Mouse (Mus musculus): Measurements from ENCODE around the gene Trmt61a. TPM values are rescaled to one million over a fixed set of nuclear protein-coding genes. Genes with fewer than 3 reads are reported as not detected.
A peak's percentile ranks its signal among the peaks of the same experiment; 100 is the strongest.

Trmt61a gene
- polyA plus RNA-seq, 1 experiment from 2014 or later = 7.8 TPM

- H3K27me3 ChIP-seq (ENCODE audit: control insufficient read depth, insufficient read depth, low read length) = no peaks in the 10 kb centered on the region
- no peak overlapping the region for H3K4me2 ChIP-seq (replicated peaks; ENCODE audit: low read depth, low read length)
- H3K9ac ChIP-seq (replicated peaks; ENCODE audit: low read depth, low read length) = no peak overlapping the region
- peaks cover 7% of the 10 kb centered on the region; the same call in 1 of the 2 replicates for H3K4me1 ChIP-seq (ENCODE audit: control insufficient read depth, insufficient read depth, low read length)
- H3K27ac ChIP-seq (ENCODE audit: low read length) = no peak overlapping the region
- no peak for ATAC-seq (ENCODE audit: insufficient number of reproducible peaks, insufficient read depth, low FRiP score, low read depth)
- H3K9me3 ChIP-seq (ENCODE audit: control insufficient read depth, low read depth, low read length) = no peaks in the 10 kb centered on the region
- 90% methylated on average over 4 of the region's 4 CpGs for WGBS
- no peak overlapping the region for H3K4me3 ChIP-seq (ENCODE audit: low read depth, low read length)
- peaks cover 5% of the 10 kb centered on the region for H3K36me3 ChIP-seq (ENCODE audit: control insufficient read depth, insufficient read depth, low read length)
Measured at GRCm38 (mm10) chr12:111686390-111686789, 8.5 kb downstream of the Trmt61a start.

DNA sequence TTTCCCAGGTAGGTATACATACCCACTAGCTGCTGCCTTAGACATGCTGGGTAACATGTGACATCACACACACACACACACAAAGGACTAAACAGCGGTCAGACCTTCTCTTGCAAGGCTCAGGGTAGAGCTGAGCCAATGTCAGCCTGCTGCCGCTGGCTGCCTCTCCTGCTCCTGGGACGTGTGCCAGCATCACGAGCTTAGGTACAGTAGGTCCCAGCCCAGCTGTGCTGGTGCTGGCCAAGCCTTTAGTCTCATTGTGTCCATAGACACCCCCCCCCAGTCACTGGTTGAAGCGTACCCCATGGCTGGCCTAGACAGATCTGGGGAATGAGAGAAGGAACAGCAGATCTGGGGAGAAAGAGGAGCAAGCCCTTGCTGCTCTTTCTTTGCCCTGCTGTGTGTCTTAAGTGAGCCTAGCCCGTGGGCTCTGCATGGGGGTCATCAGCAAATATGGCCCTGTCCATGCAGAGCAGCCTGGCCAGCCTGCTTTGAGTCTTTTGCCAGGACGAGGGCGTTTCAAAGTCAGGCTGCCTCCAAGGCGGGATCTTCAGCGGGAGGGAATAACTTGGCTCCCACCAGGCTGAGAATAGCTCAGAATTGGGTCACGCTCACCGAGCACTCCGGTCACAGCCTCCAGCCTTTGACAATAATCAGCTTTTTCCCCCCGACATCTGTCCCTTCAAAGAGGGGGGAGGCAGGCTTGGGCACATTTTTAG lies 9.6 kb downstream of the Trmt61a start:
- H3K9ac ChIP-seq (replicated peaks; ENCODE audit: low read depth, low read length) = no peak overlapping the region
- peaks cover 5% of the 10 kb centered on the region for H3K36me3 ChIP-seq (ENCODE audit: control insufficient read depth, insufficient read depth, low read length)
- no peaks in the 10 kb centered on the region for H3K9me3 ChIP-seq (ENCODE audit: control insufficient read depth, low read depth, low read length)
- ATAC-seq (ENCODE audit: insufficient number of reproducible peaks, insufficient read depth, low FRiP score, low read depth) = no peak
- H3K4me3 ChIP-seq (ENCODE audit: low read depth, low read length) = no peak overlapping the region
- no peak overlapping the region for H3K4me2 ChIP-seq (replicated peaks; ENCODE audit: low read depth, low read length)
- H3K27me3 ChIP-seq (ENCODE audit: control insufficient read depth, insufficient read depth, low read length) = no peaks in the 10 kb centered on the region
- peaks cover 9% of the 10 kb centered on the region; the same call in 1 of the 2 replicates for H3K4me1 ChIP-seq (ENCODE audit: control insufficient read depth, insufficient read depth, low read length)
- peak overlapping the region; percentile 53; the same call in 1 of the 2 replicates for H3K27ac ChIP-seq (ENCODE audit: low read length)
- 36% methylated on average over 14 of the region's 14 CpGs for WGBS

- ATAC-seq (ENCODE audit: insufficient number of reproducible peaks, insufficient read depth, low FRiP score, low read depth) = no peak
- WGBS = 16% methylated on average over 2 of the region's 2 CpGs
- H3K27me3 ChIP-seq (ENCODE audit: control insufficient read depth, insufficient read depth, low read length) = no peaks in the 10 kb centered on the region
- no peak overlapping the region for H3K4me2 ChIP-seq (replicated peaks; ENCODE audit: low read depth, low read length)
- peaks cover 5% of the 10 kb centered on the region for H3K36me3 ChIP-seq (ENCODE audit: control insufficient read depth, insufficient read depth, low read length)
- no peak overlapping the region for H3K4me3 ChIP-seq (ENCODE audit: low read depth, low read length)
- H3K9me3 ChIP-seq (ENCODE audit: control insufficient read depth, low read depth, low read length) = no peaks in the 10 kb centered on the region
- no peak overlapping the region for H3K9ac ChIP-seq (replicated peaks; ENCODE audit: low read depth, low read length)
- peaks cover 9% of the 10 kb centered on the region; the same call in 1 of the 2 replicates for H3K4me1 ChIP-seq (ENCODE audit: control insufficient read depth, insufficient read depth, low read length)
- no peak overlapping the region for H3K27ac ChIP-seq (ENCODE audit: low read length)
Measured at GRCm38 (mm10) chr12:111688069-111688428, 10.1 kb downstream of the Trmt61a start.

- WGBS = 79% methylated on average over 11 of the region's 11 CpGs
- peaks cover 21% of the 10 kb centered on the region for H3K4me1 ChIP-seq (ENCODE audit: control insufficient read depth, insufficient read depth, low read length)
- no peak overlapping the region for H3K4me3 ChIP-seq (ENCODE audit: low read depth, low read length)
- no peaks in the 10 kb centered on the region for H3K9me3 ChIP-seq (ENCODE audit: control insufficient read depth, low read depth, low read length)
- H3K9ac ChIP-seq (replicated peaks; ENCODE audit: low read depth, low read length) = no peak overlapping the region
- no peak overlapping the region for H3K4me2 ChIP-seq (replicated peaks; ENCODE audit: low read depth, low read length)
- no peaks in the 10 kb centered on the region; the same call in 1 of the 2 replicates for H3K36me3 ChIP-seq (ENCODE audit: control insufficient read depth, insufficient read depth, low read length)
- ATAC-seq (ENCODE audit: insufficient number of reproducible peaks, insufficient read depth, low FRiP score, low read depth) = no peak
- H3K27ac ChIP-seq (ENCODE audit: low read length) = no peak overlapping the region
- no peaks in the 10 kb centered on the region for H3K27me3 ChIP-seq (ENCODE audit: control insufficient read depth, insufficient read depth, low read length)
Measured at GRCm38 (mm10) chr12:111689426-111689825, 11.5 kb downstream of the Trmt61a start.

- H3K4me1 ChIP-seq (ENCODE audit: control insufficient read depth, insufficient read depth, low read length) = peaks cover 30% of the 10 kb centered on the region
Measured at GRCm38 (mm10) chr12:111691346-111691872, 13.5 kb downstream of the Trmt61a start.

GRCm38 (mm10) chr12:111692899-111693298 lies 15.0 kb downstream of the Trmt61a start:
- WGBS = 85% methylated on average over 5 of the region's 5 CpGs
- no peaks in the 10 kb centered on the region for H3K36me3 ChIP-seq (ENCODE audit: control insufficient read depth, insufficient read depth, low read length)
- H3K9ac ChIP-seq (replicated peaks; ENCODE audit: low read depth, low read length) = no peak overlapping the region; the same call in 1 of the 2 replicates
- ATAC-seq (ENCODE audit: insufficient number of reproducible peaks, insufficient read depth, low FRiP score, low read depth) = no peak
- no peaks in the 10 kb centered on the region for H3K9me3 ChIP-seq (ENCODE audit: control insufficient read depth, low read depth, low read length)
- peaks cover 23% of the 10 kb centered on the region for H3K4me1 ChIP-seq (ENCODE audit: control insufficient read depth, insufficient read depth, low read length)
- no peaks in the 10 kb centered on the region for H3K27me3 ChIP-seq (ENCODE audit: control insufficient read depth, insufficient read depth, low read length)
- no peak overlapping the region for H3K4me3 ChIP-seq (ENCODE audit: low read depth, low read length)
- H3K4me2 ChIP-seq (replicated peaks; ENCODE audit: low read depth, low read length) = no peak overlapping the region
- H3K27ac ChIP-seq (ENCODE audit: low read length) = peak overlapping the region; percentile 61; the same call in 1 of the 2 replicates

More at GRCm38 (mm10) chr12:111691346-111691872, 13.5 kb downstream of the Trmt61a start:
- Histone ChIP-seq H3K27ac (ENCODE audit: low read length) (no peak overlapping the region), H3K4me2 (replicated peaks; ENCODE audit: low read depth, low read length) (no peak overlapping the region), H3K36me3 (ENCODE audit: control insufficient read depth, insufficient read depth, low read length) (no peaks in the 10 kb centered on the region), H3K9ac (replicated peaks; ENCODE audit: low read depth, low read length) (no peak overlapping the region), H3K9me3 (ENCODE audit: control insufficient read depth, low read depth, low read length) (no peaks in the 10 kb centered on the region), H3K4me3 (ENCODE audit: low read depth, low read length) (no peak overlapping the region), H3K27me3 (ENCODE audit: control insufficient read depth, insufficient read depth, low read length) (no peaks in the 10 kb centered on the region)
- 19% methylated on average over 5 of the region's 5 CpGs for WGBS
- ATAC-seq (ENCODE audit: insufficient number of reproducible peaks, insufficient read depth, low FRiP score, low read depth) = no peak

DNA sequence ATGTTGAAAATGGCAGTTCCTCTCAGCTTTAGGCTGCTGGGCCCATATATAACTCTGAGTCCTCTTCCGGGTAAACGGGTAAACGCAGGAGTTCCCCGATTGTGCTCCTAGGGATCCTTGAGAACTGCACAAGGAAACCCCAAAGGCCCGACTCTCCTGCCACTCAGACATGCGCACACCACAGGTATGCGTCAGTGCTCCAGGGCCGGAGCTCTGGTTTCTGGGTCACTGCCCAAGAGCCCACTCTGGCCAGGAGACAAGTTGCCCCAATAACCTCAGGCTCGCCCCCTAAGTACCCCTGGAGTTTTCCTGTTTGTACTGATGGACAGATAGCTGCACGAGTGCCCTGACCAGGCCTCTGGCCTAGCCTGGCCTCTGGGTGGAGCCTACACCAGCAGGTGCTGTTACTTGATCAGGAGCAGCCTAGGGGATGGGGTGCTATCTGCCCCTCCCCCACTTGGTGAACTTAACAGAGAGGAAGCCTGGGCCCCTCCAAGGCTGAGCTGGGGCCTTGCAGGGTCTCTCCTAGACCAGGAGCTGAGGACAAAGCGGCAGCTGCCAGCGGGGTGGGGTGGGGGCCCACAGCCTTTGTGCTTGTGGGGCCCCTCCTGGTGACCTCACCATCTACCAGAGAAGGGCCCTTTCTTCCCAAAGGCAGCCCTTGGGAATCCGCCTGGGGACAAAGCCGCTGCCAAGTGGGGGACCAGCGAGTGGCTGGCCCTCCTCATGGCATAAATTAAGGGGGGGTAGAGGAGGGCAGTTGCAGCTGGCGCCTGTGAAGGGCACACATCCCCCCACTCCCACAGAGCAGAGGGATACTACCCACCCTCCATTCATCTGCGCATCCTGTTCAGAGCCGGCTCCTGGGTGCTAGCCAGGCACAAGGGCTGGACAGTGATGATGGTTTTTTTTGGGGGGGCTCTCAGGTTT lies 15.7 kb downstream of the Trmt61a start:
- peak overlapping the region; percentile 4; the same call in 1 of the 2 replicates for H3K4me2 ChIP-seq (replicated peaks; ENCODE audit: low read depth, low read length)
- peak; percentile 44 for ATAC-seq (ENCODE audit: insufficient number of reproducible peaks, insufficient read depth, low FRiP score, low read depth)

DNA sequence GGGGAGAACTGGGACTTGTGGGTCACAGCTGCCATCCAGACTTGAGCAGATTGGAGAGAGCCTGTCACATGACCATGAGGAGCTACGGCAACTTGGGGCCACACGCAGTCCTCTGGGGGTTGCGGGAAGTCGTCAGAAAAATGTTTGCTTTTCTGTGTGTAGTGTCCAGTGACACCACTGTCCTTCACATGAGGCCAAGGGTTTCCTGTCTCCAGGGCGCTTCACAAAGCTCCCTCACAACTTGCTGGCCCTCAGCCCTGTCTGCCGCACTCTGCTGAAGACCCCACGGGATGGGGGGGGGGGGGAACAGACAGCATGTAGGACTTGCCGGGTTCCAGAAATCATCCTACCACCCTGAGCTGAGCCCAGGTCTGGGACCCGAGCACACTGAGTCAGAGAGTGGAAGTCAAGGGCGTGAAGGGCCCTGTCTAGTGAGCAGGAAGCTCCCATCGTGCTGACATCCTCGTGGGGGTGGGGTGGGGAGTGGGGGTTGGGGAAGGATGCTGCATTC lies 16.4 kb downstream of the Trmt61a start:
- 20% methylated on average over 12 of the region's 12 CpGs for WGBS
- Histone ChIP-seq H3K4me3 (ENCODE audit: low read depth, low read length) (no peak overlapping the region), H3K27ac (ENCODE audit: low read length) (peak overlapping the region; percentile 61; the same call in 1 of the 2 replicates), H3K9ac (replicated peaks; ENCODE audit: low read depth, low read length) (no peak overlapping the region), H3K4me1 (ENCODE audit: control insufficient read depth, insufficient read depth, low read length) (peaks cover 23% of the 10 kb centered on the region), H3K4me2 (replicated peaks; ENCODE audit: low read depth, low read length) (peak overlapping the region; percentile 4; the same call in 1 of the 2 replicates), H3K36me3 (ENCODE audit: control insufficient read depth, insufficient read depth, low read length) (no peaks in the 10 kb centered on the region), H3K27me3 (ENCODE audit: control insufficient read depth, insufficient read depth, low read length) (no peaks in the 10 kb centered on the region), H3K9me3 (ENCODE audit: control insufficient read depth, low read depth, low read length) (no peaks in the 10 kb centered on the region)
- no peak for ATAC-seq (ENCODE audit: insufficient number of reproducible peaks, insufficient read depth, low FRiP score, low read depth)

More for the DNA sequence above, 15.7 kb downstream of the Trmt61a start:
- H3K9ac ChIP-seq (replicated peaks; ENCODE audit: low read depth, low read length) = no peak overlapping the region
- H3K4me3 ChIP-seq (ENCODE audit: low read depth, low read length) = no peak overlapping the region
- peak overlapping the region; percentile 61; the same call in 1 of the 2 replicates for H3K27ac ChIP-seq (ENCODE audit: low read length)
- H3K27me3 ChIP-seq (ENCODE audit: control insufficient read depth, insufficient read depth, low read length) = no peaks in the 10 kb centered on the region
- H3K4me1 ChIP-seq (ENCODE audit: control insufficient read depth, insufficient read depth, low read length) = peaks cover 23% of the 10 kb centered on the region
- 41% methylated on average over 18 of the region's 18 CpGs for WGBS
- H3K36me3 ChIP-seq (ENCODE audit: control insufficient read depth, insufficient read depth, low read length) = no peaks in the 10 kb centered on the region
- H3K9me3 ChIP-seq (ENCODE audit: control insufficient read depth, low read depth, low read length) = no peaks in the 10 kb centered on the region

Data from stomach, embryonic 14.5 days (tissue).